Mouse (Mus musculus): ENCODE results near the gene Arsk.

DNA sequence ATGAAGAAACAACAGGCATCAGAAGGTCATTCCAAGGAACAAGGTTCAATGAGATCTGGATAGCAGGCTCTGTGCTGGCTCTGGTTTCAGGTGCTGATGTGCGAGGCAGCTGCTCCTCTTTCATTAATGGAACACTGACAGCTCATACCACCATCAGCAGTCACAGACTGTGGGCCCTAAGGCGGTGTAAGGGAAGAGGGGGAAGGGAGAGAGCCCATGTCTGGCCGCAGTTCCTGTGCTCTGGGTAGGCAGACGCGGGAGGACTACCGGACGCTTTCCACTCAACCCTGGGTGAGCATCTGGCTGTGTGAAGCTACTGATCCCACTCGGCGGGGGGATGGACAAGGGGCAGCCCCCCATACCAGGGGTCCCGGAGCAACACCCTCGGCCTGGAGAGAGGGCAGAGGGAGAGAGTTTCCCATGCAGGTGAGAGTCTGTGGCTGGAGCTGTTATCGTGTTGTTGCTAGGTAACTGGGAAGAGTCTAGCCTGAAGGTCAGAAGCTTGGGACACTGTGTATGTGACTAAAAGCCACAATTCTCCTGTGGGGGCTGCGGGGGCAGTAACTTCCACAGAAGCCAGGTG is 34.0 kb downstream of the Arsk start:
- no peak for TF ChIP-seq CTCF (IDR thresholded peaks at IDR 0.05; ENCODE audit: borderline replicate concordance, control insufficient read depth, extremely low read depth, insufficient read depth, low read length, poor library complexity)
- TF ChIP-seq POLR2A (IDR thresholded peaks at IDR 0.05; ENCODE audit: control insufficient read depth, extremely low read depth, insufficient read depth, low read length, poor library complexity) = no peak

All from thymus, adult 2 months (tissue).